Mouse (Mus musculus) neural tube, embryonic 10.5 days (tissue): ENCODE measurements at regions not wholly inside any gene's neighbourhood (a gene's known extent, or its start where the extent isn't known, plus 50 kb on each side); places are given as distances from the start of the nearest gene placed in this dataset.
A peak's percentile ranks its signal among the peaks of the same experiment; 100 is the strongest.

Experiments
- DNase-seq: peaks from one replicate; pipeline ENCODE4 v3.0.0-alpha.2; 2017; ENCODE audit warnings: low spot score; ENCODE audit errors: extremely low spot score

DNA sequence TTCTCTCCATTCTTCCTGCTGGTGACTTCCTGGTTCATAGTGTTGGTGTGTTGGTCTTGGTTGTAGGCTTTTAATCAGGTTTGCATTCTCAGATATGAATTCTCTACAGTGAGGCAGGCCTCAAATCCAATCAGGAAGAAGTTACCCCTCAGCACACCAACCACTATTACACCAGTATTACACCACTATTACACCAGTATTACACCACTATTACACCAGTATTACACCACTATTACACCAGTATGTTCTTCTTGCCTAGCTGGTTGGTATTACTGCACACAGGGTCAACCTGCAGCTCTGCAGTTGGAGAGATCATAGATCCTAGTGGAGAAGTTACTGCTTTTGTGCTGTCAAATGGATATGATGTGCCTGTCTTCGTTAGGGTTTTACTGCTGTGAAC, 129.6 kb downstream of the Tmem17 start:
- no peak for DNase-seq

DNA sequence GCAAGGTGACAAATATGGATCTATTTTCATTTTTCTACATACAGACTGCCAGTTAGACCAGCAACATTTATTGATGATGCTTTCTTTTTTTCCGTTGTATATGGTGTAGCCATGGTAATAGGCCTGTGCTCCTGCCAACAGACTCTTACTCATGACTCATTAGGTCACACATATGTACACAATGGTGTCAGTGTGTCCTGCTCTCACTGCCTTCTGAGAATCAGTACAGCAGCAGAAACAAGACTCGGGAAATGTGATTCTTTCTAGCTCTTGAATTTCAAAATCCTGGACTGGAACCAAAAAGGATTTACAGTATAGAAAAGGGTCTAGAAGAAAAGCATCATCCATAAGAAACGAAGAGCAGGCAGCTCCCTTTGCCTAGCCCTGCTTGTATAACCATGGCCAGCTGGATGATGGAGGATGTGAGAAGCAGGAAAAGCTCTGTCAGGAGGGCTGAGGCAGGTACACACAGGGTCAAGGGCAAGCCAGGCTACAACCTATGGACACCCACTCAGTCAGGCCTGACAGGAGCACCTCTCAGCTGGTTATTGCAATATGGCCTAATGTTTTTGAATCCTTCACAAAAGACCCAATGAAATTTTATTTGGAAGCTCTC, 132.2 kb downstream of the Tmem17 start:
- no peak for DNase-seq

DNA sequence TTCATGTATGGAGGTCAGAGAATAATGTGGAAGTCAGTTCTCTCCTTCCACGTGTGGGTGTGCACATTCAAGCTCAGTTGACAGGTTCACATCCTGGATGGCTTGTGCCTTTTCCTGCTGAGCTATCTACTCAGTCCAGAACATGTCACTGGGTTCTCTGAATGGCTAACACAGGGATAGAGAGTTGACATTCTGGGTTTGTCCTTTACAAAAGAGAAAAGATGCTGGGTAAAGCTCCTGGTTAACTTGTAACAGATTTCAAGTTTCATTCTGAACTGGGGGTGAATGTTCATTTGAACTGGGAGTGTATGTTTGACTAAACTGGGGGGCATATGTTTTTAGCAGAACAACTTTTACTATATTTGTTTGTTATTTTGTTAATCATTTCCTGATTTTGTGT, 133.0 kb downstream of the Tmem17 start:
- no peak for DNase-seq

DNA sequence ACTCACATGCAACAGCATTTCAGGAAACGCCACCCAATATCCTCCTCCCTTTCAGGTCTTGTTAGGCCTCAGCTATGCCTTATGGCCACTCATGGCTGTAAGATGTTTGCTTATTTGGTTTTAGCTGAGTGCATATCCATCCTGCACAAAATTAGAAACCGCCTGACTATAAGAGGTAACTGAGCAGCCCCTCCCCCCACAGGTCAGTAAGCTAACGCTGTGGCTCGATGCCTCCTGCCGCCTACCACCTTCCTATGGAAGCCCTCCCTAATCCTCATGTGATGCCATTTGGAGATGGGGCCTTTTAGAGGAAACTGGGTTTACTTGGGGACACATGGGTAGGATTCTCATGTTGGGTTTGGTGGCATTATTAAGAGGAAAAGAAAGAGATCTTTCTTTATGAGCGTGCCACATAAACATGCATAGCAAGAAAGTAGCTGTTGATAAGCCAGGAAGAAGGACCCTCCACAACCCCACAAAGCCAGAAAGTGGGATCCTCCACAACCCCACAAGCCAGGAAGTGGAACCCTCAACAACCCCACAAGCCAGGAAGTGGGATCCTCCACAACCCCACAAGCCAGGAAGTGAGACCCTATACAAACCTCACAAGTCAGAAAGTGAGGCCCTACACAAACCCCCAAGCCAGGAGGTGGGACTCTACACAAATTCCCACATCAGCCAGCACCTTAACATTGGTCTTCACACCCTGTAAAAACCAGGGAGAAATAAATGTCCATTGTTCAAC, 134.5 kb downstream of the Tmem17 start:
- DNase-seq: no peak

DNA sequence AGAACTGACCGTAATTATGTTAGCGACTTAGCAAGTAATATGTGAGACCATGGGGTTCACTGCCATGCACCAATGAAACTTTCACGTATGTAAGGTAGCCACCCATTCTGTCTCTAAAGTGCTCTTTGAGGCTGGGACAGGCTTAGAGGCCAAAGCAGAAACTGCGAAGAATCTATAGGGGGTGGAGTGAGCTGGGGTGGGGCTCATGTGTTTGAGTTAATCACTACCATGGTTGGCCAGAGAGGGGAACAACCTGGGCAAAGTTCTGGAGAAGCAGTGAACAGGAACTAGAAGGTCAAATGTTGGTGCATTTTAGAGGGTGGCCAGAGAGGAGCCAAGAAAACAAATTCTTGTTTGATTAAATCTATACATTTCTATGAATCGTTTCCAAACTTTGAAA, 136.4 kb downstream of the Tmem17 start:
- DNase-seq: peak; percentile 3

DNA sequence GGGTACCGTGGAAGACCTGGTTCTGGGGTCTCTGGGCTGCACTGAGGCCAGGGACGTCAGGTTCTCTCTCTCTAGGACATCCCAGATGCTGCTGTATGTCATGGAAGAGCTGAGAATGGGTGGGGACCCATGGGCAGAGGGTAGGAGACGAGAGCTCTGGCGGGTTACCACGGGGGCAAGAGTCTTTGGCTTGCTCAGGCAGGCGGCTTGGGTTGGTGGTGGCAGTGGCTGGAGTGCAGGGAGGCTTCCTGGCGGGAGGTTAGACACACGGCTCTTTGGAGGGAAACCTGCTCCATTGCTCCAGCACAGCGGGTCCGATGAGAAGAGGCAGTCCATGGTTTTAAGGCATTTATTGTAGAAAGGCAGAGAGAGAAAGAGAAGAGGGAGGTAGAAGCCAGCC, 138.9 kb downstream of the Tmem17 start:
- no peak for DNase-seq

DNA sequence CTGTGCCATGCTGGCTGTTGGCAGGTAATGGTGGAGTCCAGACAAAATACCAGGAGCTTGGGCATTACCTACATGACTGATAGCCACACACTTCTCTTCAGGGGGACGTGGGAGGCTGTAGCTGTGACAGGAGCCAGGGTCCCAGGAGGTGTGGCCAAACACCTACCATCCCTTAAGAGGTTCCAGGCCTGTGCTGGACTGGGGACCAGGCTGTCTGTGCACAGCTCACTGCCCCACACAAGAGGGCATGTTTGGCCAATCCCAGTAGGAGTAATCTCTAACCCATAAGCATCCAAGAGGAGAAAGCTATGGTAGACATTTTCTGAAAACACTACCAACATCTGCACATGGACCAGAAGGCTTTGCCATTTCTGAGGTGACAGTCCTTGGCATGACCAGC, 139.4 kb downstream of the Tmem17 start:
- DNase-seq: no peak

DNA sequence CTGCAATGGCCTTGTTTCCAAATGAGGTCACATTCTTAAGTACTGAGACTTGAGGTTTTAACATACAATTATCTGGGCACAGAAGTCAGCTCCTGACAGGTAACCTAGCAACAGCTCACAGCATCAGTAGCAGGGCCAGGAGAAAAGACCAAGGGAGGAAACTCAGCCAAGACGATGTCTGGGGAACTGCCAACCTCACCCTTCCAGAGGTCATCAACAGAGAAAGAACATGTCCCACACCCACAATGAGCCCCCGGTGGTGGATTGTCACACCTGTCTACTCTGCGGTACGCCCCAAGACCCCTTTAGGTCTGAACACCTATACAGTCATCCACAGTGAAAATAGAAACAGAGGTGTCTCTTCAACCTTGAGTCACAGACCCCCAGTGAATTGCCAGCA, 140.0 kb downstream of the Tmem17 start:
- no peak for DNase-seq

DNA sequence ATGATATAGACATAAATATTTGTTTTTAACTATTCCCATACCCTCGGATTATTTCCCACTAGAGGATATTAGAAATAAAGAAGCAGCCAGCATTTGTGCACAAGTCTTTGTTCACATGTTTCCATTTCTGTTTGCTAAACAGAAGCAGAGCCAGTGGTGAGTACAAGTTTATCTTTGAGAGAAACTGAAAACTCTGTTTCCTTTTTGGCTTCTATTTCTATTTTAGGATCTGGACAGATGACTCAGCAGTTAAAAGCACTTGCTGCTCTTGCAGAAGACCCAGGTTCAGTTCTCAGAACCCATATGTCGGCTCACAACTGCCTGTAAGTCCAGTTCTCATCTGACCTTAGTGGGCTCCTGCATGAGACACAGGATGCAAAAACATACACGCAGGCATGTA, 141.0 kb downstream of the Tmem17 start:
- DNase-seq: no peak

DNA sequence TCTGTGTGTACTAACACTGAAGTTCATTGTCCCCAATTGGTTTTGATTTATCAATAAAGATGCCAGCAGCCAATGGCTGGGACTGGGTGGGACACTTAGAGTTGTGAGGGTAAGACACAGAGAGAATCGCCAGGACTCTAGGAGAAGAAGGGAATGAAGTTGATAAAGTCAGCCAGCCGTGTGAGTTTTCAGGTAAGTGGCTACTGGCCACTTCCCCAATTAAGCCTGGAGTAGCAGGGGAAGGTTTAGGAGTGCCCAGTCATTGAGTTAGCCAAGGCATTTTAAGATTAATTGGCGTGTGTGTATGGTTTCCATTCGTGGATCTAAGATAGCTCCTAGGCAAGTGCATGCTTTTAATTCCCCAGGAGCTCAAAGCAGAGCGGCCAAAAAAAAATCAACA, 141.5 kb downstream of the Tmem17 start:
- peak; percentile 4 for DNase-seq

DNA sequence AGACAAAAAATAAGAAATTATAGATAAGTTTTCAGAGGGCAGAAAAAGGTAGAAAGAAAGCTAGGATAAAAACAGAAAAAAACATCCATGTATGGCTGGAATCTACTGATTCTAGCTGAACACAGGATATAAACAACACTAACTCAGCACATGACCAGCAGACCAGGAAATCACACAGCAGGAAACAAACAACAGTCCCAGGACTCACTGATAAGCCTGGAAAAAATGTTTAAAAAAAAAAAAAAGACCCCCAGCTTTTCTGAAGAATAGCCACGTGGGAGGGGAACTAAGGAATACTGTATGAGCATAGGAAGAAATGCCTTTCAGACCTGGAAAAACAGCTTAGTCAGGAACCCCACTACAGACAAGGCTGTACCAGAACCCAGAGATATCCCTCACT, 145.7 kb downstream of the Tmem17 start:
- no peak for DNase-seq

DNA sequence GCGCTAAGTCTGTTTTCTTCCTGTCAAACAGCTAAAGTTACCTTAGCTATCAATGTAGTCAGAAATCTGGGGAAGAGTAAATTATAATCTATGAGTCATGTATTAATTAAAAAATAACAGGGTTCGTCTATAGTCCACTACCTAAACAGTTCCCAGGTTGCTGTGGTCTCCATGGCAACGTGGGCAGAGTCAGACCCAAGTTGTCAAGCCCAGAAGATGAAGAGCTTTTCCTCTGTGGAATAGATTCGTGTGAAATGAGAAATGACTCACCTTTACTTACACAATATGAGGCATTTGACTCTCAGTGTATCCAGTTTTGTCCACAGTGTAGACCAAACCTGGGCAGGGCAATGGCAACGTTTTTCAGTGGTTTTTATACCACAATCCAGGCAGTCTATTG, 149.2 kb downstream of the Tmem17 start:
- no peak for DNase-seq

DNA sequence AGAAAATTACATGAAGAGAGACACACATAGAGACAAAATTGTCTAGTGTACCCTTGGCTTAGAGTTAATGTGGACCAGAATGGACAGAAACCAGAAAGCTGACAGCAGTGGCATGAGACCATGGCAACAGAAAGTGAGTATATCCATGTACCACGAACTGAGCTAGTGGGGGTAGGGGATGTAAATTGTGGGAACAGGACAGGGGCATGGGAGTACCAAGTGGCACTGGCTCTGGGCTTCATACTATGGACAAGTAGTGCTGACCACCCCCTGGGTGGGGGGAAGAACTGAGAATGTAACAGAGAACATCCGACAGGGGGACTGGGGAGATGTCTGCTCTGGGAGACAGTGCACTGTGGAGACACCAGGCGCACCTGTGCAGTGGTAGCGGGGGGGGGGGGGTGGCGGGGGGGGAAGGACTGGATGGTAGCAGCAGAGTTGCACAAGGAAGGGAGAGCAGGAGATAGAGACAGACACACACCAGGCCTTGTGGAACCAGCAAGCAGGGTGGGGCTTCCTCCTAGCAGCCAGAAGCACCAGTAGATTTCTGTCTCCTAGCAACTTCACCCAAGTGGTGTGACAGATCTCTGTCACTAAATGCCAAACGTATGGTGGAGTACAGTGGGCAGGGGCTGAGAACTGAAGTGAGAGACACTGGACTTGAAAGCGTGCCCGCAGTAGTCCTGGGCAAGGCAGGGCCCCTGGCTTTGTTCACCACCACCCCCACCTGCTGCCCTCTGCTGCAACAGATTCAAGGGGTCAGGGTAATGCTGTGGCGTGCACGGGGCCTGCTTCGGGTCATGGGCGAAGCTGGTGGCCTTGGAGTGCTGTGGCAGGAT, 150.0 kb downstream of the Tmem17 start:
- DNase-seq: no peak

DNA sequence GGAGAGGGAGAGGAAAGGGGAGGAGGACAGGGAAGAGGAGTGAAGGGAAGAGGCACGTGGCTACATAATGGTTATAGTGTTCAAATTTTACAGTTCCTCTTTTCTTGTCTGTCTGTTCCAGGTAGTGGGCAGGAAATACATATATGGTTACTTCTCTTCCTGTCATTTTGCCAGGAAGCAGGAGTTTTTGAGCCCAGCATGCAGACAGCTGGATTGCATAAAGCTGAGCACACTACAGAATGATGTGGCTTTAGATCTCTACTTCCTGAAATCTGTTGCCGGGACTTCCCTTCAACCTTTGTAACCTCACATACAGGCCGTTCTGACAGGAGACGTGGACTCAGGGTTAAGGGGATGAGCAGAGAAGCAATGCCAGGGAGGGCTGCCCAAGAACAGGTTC, 154.1 kb downstream of the Tmem17 start:
- DNase-seq: no peak

DNA sequence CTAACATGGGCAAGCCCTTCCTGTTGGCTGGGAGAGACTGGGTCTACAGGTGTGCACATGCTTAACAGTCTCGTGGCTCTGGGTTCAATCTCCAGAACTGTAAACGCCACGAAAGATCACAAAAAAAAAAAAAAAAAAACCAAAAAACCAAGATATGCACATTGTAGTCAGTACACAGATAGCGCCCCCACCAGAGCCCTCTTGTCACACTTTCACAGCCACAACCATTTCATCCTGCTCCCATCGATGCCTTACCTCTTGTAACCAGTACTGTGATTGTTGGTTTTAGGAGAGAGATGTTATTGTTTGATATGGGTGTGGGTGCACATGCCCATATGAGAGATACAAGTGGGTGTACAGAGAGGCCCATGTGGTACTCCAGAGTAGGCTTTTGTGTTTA, 154.5 kb downstream of the Tmem17 start:
- DNase-seq: no peak

DNA sequence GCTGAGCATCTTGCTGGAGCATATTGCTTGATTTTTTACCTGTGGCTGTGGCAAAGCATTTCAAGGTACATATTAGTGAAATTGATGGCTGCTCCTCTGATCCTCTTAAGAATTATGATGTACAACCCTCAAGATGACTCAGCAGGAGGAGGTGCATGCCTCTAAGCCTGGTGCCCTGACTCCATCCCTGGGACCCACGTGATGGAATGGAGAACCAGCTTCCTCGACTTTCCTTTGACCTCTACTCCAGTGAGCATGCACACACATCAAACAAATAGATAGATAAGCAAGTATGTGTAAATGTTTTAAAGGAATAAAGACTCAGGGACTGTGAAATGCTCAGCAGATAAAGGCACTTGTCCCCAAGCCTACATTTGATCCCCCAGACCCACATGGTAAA, 156.3 kb downstream of the Tmem17 start:
- DNase-seq: no peak

DNA sequence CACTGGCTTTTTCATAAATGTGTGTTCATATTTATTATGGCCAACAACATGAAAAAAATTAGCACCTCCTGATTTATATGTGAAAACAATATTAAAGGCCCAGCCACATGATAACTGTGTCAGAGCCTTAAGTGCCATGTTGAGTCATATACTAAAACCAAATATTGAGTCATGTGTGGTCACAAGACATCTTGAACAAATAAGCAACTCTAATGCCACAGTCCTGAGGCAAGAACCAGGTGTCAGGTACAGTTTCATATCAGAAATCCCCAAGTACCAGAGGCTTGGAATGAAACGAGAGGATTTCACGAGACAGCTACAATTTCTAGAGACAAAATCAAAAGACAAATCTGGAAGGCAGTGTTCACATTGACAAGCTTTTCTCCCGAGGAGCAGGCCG, 157.4 kb downstream of the Tmem17 start:
- no peak for DNase-seq

DNA sequence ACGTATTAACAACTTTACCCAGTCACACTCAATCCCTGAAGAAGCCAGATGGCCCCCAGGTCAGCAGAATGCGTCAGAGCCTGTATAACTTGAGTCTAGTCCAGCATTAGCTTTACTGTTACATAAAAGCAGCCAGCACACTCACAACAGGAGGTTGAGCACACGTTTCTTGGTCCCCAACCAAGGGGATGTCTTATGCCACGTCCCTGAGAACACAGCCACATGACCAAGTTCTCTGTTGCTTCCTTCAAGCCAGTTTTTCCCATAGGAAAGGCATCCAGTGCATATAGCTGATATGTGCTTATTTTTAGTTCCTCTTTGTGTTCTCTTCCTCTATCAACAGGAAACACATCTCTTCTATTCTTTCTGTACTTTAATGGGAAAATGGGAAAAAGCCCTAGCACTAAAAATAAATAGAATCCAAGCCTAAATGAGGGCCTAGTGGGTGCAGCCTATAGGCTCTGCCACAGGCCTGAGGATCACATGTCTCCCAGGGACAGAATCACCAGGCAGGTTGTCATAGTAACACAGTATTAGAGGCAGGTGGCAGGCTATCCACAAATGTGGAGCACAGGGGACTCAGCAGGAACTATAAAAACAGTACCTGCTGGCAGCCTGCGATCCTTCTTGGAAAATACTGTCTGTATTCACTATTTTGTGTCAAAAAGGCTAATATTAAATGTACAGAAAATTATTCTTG, 160.1 kb downstream of the Tmem17 start:
- no peak for DNase-seq

DNA sequence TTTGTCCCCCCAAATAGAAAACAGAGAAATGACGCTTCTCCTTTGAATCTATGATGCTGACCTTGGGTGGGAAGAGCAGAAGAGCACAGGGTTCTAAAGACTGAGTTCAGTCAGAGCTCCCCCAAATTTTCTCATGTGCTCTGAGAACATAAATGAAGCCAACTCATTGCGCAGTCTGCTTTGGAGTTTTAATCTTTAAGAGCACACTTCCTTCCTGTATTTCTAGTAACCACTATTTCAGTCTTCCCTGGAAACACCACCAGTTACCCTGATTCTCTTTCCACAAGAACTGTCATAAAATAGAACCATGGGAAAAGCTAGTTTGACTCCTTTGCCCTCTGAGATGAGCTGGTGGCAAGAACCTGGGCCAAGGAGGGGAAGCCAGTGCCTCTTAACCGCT, 163.2 kb downstream of the Tmem17 start:
- no peak for DNase-seq

DNA sequence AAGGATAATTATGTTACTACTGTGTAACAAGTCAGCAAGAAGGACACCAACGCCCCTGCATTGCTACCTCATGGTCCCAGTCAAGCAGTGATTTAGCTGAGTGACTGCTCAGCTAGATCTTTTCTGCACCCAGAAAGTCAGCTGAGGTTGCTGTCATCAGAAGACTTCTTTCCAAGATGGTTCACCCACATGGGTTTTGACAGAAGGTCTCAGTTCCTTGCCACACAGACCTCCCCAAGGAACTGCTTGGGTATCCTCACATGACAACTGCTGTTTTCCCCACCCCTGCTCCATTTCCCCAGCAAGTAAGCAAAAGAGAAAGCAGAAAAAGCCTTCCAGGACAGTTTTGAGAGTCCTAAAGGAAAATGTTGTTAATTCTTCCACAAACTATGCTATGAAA, 163.9 kb downstream of the Tmem17 start:
- no peak for DNase-seq

DNA sequence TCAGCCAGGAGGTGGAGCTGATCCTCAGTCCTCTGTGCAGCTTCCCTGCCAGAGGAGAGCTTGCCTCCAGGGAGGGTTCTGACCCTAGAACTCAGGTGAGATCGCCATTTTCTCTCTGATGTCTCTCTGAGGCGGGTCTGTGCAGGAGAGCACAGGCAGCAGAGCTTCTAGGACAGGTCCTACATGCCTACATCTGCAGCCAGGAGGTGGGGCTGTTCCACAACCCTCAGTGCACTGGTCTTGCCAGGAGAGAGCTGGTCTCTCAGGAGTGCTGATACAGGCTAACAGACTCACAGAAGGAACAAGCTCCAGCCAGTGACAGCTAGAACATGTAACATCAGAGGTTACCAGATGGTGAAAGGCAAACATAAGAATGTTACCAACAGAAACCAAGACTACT, 165.4 kb downstream of the Tmem17 start:
- DNase-seq: no peak

DNA sequence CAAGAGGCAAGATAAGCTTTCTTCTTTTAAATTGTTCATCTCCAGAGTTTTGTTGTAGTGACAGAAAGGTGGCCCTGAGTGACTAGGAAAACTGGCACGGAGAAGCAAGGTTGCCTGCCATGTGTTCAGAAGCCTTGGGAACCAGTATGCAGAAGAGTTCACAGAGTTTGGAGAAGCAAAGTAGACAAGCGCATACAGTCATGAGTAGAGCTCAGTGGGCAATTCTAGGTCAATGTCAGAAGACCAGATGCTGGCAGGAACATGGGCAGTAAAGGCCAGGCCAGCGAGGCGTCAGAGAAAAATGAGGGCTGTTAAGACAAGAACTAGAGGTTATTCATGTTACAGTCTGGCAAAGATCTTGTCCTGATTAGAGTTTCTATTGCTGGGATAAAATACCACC, 172.7 kb downstream of the Tmem17 start:
- DNase-seq: no peak
